Mouse (Mus musculus): ENCODE data around the gene Uba3. TPM values are rescaled to one million over a fixed set of nuclear protein-coding genes. Genes with fewer than 3 reads are reported as not detected.

The Uba3 gene
- polyA plus RNA-seq, 1 experiment from 2014 or later = 31.3 TPM

DNA sequence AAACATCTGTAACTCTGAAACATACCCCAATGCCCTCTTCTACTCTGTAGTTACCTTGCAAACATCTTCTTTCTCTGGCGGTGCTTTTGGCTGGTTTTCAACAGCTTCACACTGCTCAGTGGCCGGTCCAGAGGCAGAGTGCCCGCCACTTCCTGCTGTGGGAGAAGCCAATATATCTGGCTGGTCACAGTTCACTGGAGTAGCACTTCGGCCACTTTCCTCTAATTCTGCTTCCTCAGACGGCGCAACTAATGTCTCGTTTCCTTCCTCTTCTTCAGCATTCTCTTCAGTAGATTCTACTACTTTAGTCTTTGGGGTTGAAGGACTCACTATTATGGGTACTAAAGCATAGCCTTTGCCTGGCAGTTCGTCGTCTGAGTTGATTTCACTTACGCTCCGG is 29.7 kb downstream of the Uba3 start:
- Histone ChIP-seq H3K27me3 (no peaks in the 10 kb centered on the region), H3K36me3 (peaks cover 37% of the 10 kb centered on the region), H3K9me3 (replicated peaks) (no peaks in the 10 kb centered on the region), H3K9ac (no peak overlapping the region), H3K4me2 (peak overlapping the region; percentile 17), H3K27ac (no peak overlapping the region), H3K4me3 (replicated peaks) (no peak overlapping the region), H3K4me1 (replicated peaks) (peaks cover 37% of the 10 kb centered on the region)
- no peak for DNase-seq
- ATAC-seq (ENCODE audit: low read depth) = no peak
- WGBS (ENCODE audit: insufficient replicate concordance) = 42% methylated on average over 11 of the region's 11 CpGs

DNA sequence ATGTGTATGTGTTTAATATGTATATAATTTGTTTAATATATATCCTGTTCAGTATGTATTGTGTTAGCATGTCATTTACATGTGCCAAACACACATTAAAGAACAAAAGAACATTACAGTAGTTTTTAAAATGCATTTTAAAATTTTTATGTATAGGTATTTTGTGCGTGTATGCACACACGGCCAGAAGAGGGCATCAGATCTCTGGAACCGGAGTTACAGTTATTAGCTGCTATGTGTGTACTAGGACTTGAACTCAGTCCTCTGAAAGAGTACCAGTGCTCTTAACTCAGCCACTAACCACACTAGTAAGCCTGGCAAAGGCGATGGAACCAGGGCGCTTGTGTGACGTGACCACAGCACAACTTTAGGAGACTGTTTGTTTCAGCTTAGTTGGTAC is 55.3 kb downstream of the Uba3 start:
- DNase-seq = no peak
- no peak overlapping the region for H3K27ac ChIP-seq

DNA sequence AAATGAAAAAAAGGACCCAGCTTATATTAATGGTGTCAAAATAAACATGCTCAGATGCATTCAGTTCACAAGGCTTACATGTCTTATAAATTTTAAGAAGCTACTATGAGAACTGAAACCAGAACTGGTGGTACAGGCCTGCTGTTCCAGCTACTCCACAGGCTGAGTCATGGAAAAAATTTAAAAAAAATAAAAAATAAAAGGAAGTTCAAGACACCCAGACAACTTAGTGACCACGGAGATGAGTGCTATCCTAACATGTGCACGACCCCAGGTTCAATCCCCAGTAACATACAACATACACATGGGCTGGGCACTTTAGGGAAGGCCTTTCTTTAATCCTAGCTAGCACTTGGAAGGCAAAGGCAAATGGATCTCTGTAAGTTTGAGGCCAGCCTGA is 55.7 kb downstream of the Uba3 start:
- Histone ChIP-seq H3K9me3 (replicated peaks) (no peaks in the 10 kb centered on the region), H3K27ac (peak overlapping the region; percentile 43; the same call in 1 of the 2 replicates), H3K4me1 (replicated peaks) (peaks cover 22% of the 10 kb centered on the region), H3K36me3 (peaks cover 3% of the 10 kb centered on the region), H3K4me2 (no peak overlapping the region), H3K27me3 (no peaks in the 10 kb centered on the region), H3K9ac (no peak overlapping the region), H3K4me3 (replicated peaks) (no peak overlapping the region)
- WGBS (ENCODE audit: insufficient replicate concordance) = 71% methylated on average over 2 of the region's 2 CpGs
- no peak for ATAC-seq (ENCODE audit: low read depth)
- DNase-seq = no peak

More for the DNA sequence above, 55.3 kb downstream of the Uba3 start:
- no peaks in the 10 kb centered on the region for H3K9me3 ChIP-seq (replicated peaks)
- H3K27me3 ChIP-seq = no peaks in the 10 kb centered on the region
- no peak overlapping the region for H3K4me3 ChIP-seq (replicated peaks)
- 64% methylated on average over 6 of the region's 6 CpGs for WGBS (ENCODE audit: insufficient replicate concordance)
- no peak overlapping the region for H3K4me2 ChIP-seq
- H3K36me3 ChIP-seq = peaks cover 3% of the 10 kb centered on the region
- no peak overlapping the region for H3K9ac ChIP-seq
- no peak for ATAC-seq (ENCODE audit: low read depth)
- H3K4me1 ChIP-seq (replicated peaks) = peaks cover 22% of the 10 kb centered on the region

DNA sequence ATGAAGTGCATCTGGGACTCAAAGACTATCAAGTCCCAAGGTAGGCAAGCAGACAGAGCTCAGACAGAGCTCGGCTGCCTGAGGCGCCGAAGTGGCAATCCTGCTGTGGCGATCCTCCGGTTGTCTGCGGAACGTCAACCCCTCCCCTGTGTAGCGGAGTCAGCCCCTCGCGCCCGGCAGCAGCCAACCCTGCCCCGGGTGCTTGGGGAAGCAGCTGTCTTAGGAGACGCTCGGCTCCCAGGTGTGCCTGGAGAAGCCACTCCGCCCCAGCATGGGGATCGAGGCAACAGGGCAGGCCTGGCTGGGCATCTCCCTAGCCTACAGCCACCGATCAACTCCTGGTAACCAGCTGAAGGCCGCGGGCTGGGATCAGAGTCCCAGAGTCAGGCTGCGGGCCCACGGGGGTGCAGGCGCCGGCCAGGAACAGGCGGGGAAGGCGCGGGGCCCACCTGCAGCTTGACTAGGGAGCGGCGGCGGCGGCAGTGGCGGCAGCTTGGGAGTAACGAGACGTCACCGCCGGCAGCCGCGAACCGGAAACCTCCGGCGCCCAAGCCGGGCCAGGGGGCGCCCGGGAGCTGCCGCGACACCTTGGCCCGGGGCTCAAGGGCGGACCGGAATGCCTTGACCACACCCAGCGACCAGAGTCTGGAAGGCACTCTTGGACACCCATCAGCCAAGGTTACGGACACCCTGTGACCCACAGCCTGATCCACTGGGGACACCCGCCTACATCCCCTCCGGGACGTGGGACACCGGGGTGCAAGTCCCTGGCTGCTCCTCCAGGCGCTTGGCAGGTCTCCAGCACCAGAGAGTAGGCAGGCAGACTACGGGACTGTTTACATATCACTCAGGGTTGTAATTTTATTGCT is 56.8 kb downstream of the Uba3 start, which contains the start of gene Eogt:
Gene Eogt (minus strand): TSS at position 800 of the 869 bp plus-strand sequence.
- ATAC-seq (ENCODE audit: low read depth) (peak; percentile 85), DNase-seq (peak; percentile 69)
- Histone ChIP-seq H3K27ac (peak within 1 kb of the TSS; percentile 72), H3K36me3 (peaks cover under 1% of the 10 kb centered on the region), H3K4me1 (replicated peaks) (peaks cover 22% of the 10 kb centered on the region), H3K27me3 (no peaks in the 10 kb centered on the region), H3K9ac (peak within 1 kb of the TSS; percentile 87), H3K4me3 (replicated peaks) (peak within 1 kb of the TSS; percentile 71), H3K4me2 (peak within 1 kb of the TSS; percentile 99), H3K9me3 (replicated peaks) (no peaks in the 10 kb centered on the region)
- 1% methylated on average over 56 of the region's 56 CpGs for WGBS (ENCODE audit: insufficient replicate concordance)

DNA sequence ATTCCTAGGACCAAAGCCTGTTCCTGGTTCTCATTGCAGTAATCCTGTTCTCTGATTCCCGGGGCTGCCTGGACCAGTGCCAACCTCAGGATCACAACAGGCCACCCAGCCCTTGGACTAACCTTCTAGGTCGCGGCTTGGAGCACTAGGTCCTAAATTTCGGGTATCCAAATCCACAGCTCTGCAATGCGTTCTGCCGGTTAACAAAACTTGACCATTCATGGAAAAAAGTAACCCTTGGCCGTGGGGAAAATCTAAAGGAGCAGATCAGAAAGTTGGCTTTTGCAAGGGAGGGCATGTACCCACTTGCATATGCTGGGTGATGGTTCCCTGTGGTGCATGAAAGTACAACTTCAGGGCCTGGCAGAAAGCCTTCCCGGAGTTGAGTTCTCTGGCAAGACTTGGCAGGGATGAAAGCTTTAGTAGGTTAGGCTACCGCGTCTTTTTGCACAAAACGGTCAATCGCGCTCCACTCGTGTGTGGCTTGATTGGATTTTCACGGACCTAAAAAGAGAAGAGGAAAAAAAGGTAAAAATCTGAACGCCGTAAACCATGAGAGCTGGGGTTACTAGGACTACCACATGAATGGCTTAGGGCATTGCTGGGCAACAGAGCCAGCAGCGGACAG is 57.6 kb downstream of the Uba3 start:
- H3K9ac ChIP-seq = peak overlapping the region; percentile 87
- H3K4me1 ChIP-seq (replicated peaks) = peaks cover 22% of the 10 kb centered on the region

DNA sequence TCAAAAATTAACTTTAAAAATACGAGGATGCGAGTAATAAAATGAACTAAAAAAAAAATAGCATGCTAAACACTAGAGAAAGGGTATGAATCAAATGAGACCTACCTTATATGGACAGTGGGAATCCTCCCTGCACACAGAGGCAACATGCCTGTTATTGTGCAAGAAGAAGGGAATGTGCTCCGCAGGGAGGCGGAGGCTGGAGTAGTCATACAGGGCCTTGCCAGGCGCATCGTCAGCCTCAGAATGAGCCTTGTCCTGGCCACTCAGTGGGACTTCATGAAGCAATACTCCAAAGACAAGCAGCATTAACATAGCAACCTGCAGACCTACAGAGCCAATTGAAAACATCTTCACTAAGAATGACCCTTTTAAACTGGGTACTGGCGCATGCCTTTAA is 60.3 kb downstream of the Uba3 start:
- no peak for DNase-seq
- no peaks in the 10 kb centered on the region for H3K9me3 ChIP-seq (replicated peaks)
- H3K4me1 ChIP-seq (replicated peaks) = peaks cover 22% of the 10 kb centered on the region
- no peak overlapping the region for H3K27ac ChIP-seq
- no peaks in the 10 kb centered on the region for H3K36me3 ChIP-seq
- H3K4me3 ChIP-seq (replicated peaks) = no peak overlapping the region
- H3K27me3 ChIP-seq = no peaks in the 10 kb centered on the region
- ATAC-seq (ENCODE audit: low read depth) = no peak
- no peak overlapping the region for H3K4me2 ChIP-seq
- H3K9ac ChIP-seq = no peak overlapping the region
- WGBS (ENCODE audit: insufficient replicate concordance) = 89% methylated on average over 7 of the region's 7 CpGs

More for the DNA sequence above, 57.6 kb downstream of the Uba3 start:
- no peaks in the 10 kb centered on the region for H3K27me3 ChIP-seq
- no peaks in the 10 kb centered on the region for H3K36me3 ChIP-seq
- no peak overlapping the region for H3K27ac ChIP-seq
- H3K4me3 ChIP-seq (replicated peaks) = peak overlapping the region; percentile 71
- ATAC-seq (ENCODE audit: low read depth) = no peak
- peak overlapping the region; percentile 99 for H3K4me2 ChIP-seq
- WGBS (ENCODE audit: insufficient replicate concordance) = 34% methylated on average over 18 of the region's 18 CpGs
- no peak for DNase-seq
- H3K9me3 ChIP-seq (replicated peaks) = no peaks in the 10 kb centered on the region

DNA sequence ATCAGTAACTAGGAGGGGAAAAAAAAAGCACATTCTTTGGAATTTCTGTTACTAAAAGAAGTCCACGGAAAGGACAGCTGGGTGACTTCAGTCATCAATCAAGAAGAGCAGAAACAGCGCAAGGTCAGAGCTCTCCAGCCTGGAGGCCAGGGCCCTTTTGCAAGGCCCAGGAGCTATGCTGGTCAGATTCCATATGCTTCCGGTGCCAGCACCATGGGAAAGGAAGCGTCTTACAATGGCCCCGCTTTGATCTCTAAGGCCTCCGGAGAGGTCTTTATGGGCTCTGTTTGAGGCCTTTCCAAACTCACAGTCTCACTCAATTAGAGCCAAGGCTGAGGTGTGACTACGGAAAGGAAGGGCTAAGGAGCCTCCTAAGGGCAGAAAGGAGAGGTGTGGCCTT is 61.1 kb downstream of the Uba3 start:
- no peak for ATAC-seq (ENCODE audit: low read depth)

DNA sequence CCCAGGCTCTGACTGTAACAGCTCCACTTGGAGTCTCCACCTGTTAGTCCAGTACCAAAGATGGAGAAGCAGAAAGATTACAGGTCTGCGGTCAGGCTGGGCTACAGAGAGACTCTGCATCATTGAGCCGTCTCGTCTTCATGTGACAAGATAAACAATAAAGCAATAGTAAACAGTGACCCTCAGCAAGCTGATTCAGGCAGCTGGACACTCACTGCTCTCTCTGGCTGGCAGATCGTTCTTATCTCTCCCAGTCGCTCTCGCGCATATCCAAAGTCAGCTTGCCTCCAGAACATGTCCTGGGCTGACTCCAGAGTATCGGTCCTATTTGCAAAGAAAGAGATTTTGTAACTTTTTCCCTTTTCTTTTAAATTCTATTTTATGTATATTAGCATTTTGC is 62.8 kb downstream of the Uba3 start:
- H3K27ac ChIP-seq = no peak overlapping the region
- WGBS (ENCODE audit: insufficient replicate concordance) = 63% methylated on average over 8 of the region's 8 CpGs
- no peak for DNase-seq

More for the DNA sequence above, 61.1 kb downstream of the Uba3 start:
- no peaks in the 10 kb centered on the region for H3K9me3 ChIP-seq (replicated peaks)
- H3K27ac ChIP-seq = no peak overlapping the region
- H3K9ac ChIP-seq = no peak overlapping the region
- 64% methylated on average over 7 of the region's 7 CpGs for WGBS (ENCODE audit: insufficient replicate concordance)
- H3K36me3 ChIP-seq = no peaks in the 10 kb centered on the region
- no peak overlapping the region for H3K4me2 ChIP-seq
- peaks cover 21% of the 10 kb centered on the region for H3K4me1 ChIP-seq (replicated peaks)
- H3K4me3 ChIP-seq (replicated peaks) = no peak overlapping the region
- no peaks in the 10 kb centered on the region for H3K27me3 ChIP-seq
- DNase-seq = no peak

DNA sequence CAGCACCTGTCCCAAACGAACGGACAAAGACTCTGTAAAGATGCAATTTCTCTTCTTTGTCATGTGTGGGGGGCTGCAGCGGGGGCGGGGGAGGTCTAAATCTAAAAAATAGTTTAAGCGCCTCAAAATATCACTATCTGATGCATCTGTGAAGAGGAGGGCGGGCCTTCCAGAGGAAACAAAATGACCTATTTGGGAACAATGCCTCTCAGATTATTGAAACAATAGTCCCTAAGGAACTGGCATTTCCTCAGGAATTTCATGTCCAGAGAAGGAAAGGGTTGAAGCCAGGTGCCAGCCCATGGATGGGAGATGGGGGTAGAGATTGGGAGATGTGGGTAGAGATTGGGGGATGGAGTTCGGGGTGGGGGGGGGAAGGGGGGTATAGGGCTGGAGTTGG is 63.6 kb downstream of the Uba3 start:
- WGBS (ENCODE audit: insufficient replicate concordance) = 66% methylated on average over 7 of the region's 7 CpGs
- no peak overlapping the region for H3K9ac ChIP-seq
- no peak for DNase-seq
- no peaks in the 10 kb centered on the region for H3K9me3 ChIP-seq (replicated peaks)
- no peaks in the 10 kb centered on the region for H3K36me3 ChIP-seq
- H3K4me1 ChIP-seq (replicated peaks) = no peaks in the 10 kb centered on the region
- H3K4me3 ChIP-seq (replicated peaks) = no peak overlapping the region
- ATAC-seq (ENCODE audit: low read depth) = no peak
- no peak overlapping the region for H3K4me2 ChIP-seq
- H3K27ac ChIP-seq = no peak overlapping the region
- no peaks in the 10 kb centered on the region for H3K27me3 ChIP-seq

More for the DNA sequence above, 62.8 kb downstream of the Uba3 start:
- no peaks in the 10 kb centered on the region for H3K36me3 ChIP-seq
- no peaks in the 10 kb centered on the region for H3K27me3 ChIP-seq
- no peak overlapping the region for H3K4me2 ChIP-seq
- ATAC-seq (ENCODE audit: low read depth) = no peak
- H3K4me3 ChIP-seq (replicated peaks) = no peak overlapping the region
- no peak overlapping the region for H3K9ac ChIP-seq
- no peaks in the 10 kb centered on the region for H3K9me3 ChIP-seq (replicated peaks)
- H3K4me1 ChIP-seq (replicated peaks) = peaks cover 4% of the 10 kb centered on the region
